Mouse (Mus musculus): ENCODE measurements around the gene Nfia.

The Nfia gene

GRCm38 (mm10) chr4:97814515-97814914, 42.0 kb downstream of the Nfia start:
- no peak for DNase-seq (ENCODE audit: low spot score in 2 of 2)

DNA sequence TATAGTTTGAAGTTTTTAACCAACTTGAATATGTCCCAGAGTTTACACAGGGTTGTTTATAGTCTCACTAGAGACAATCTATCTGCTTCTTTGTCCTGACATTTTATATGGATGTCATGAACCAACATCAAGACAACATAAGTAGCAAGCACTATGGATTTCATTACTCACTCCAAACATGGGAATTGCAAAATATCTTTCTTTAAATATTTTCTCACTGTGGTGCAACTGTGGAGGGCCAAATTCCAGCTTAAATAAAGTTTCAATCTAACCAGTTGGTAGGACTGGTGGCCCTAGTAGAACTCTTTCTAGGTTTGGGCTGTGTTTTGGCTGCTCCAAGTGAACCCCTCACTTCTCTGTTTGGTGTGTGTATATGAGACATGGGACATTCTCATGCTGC, 43.5 kb downstream of the Nfia start:
- no peak for DNase-seq (ENCODE audit: low spot score in 2 of 2)

DNA sequence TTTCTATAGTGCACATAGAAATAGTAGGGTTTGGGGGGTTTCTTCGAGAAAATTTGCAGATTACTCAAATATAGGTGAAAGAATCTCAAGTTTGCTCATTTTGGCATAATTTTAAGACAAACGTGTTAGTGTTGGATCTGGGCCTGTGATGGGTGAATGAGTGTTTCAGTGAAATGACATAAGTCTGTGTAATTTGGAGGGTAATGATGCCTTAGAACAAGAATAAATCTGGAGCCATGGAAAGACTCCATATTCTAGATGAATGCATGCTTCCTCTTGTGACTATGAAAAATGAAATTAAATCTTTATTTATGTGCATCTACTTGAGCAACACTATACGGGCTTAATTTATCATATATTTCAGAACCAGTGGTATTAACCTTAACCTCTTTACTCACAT, 44.2 kb downstream of the Nfia start:
- no peak for DNase-seq (ENCODE audit: low spot score in 2 of 2)

DNA sequence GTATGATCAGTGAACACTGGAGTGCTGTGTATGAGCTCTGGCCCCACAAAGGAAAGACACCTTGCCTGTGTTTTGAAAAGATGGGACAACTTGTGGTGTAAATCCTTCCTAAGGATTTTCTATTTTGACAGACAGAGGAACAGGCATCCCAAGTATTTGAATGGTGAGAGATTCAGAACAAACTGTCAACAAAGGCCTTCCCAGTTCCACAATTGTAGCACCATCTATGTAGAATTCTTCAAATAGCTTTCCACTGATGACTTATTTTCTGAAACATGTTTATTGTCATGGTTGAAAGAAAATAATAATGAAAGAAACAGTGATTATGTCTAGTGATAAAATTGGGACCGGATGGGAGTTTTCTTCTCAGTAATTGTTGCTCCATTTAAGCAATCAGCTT, 45.2 kb downstream of the Nfia start:
- DNase-seq (ENCODE audit: low spot score in 2 of 2), result no peak

- no peak for DNase-seq (ENCODE audit: low spot score in 2 of 2)
Measured at GRCm38 (mm10) chr4:97818498-97818897, 46.0 kb downstream of the Nfia start.

GRCm38 (mm10) chr4:97819101-97819500, 46.6 kb downstream of the Nfia start:
- DNase-seq (ENCODE audit: low spot score in 2 of 2), result no peak

GRCm38 (mm10) chr4:97820474-97821259, 48.1 kb downstream of the Nfia start:
- no peak for DNase-seq (ENCODE audit: low spot score in 2 of 2)

DNA sequence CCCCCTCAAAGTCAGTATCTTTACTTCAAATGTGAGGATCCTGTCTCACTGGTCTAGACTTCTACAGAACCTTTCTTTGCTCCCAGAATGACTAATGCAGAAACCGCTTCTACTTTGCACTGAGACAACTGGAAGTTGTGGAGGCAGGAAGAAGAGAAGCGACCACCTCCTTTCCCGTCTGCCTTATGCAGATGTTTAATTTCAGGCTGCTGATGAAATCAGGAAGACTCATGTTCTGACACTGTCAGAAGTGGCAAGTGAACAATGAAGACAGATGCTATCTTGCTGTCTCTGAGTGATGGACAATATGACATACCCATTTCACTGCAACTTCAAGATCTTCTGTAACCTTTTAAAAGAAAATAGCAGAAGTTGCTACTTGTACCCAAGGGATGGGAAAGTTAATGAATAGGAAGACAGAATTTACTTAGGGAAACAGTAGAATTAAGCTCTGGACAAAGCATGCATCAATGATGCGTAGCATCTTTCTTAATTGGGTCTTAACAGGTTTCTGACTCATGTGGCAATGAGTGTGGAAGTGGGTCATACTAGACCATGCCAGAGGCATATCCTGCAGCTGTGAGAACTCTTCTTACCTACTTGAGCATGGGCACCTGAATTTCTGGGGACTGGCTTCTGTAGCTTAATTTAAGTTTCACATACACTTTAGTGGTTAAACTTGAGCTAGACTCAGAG, 49.2 kb downstream of the Nfia start:
- no peak for DNase-seq (ENCODE audit: low spot score in 2 of 2)

GRCm38 (mm10) chr4:97823512-97823911, 51.0 kb downstream of the Nfia start:
- DNase-seq (ENCODE audit: low spot score in 2 of 2), result no peak

- DNase-seq (ENCODE audit: low spot score in 2 of 2), result no peak
Measured at GRCm38 (mm10) chr4:97824451-97824850, 51.9 kb downstream of the Nfia start.

DNA sequence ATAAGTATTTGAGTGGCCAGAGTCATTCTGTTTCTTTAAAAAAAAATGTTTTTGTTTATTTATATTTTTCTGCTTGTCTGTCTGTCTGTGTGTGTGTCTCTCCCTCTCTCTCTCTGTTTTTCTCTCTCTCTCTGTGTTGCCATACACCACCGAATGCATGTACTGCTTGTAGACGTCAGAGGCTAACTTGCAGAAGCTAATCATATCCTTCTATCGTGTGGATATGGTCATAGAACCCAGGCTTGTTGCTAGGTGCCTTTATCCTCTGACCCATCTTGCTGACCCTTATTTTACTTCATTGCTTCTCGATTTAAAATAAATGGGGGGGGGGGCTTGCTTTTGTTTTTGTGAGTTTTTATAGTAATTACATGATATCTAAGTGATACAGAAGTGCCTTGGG, 52.9 kb downstream of the Nfia start:
- DNase-seq (ENCODE audit: low spot score in 2 of 2), result no peak

GRCm38 (mm10) chr4:97825841-97826240, 53.3 kb downstream of the Nfia start:
- DNase-seq (ENCODE audit: low spot score in 2 of 2), result no peak

- no peak for DNase-seq (ENCODE audit: low spot score in 2 of 2)
Measured at GRCm38 (mm10) chr4:97827115-97827514, 54.6 kb downstream of the Nfia start.

- DNase-seq (ENCODE audit: low spot score in 2 of 2), result no peak
Measured at GRCm38 (mm10) chr4:97828579-97828978, 56.0 kb downstream of the Nfia start.

DNA sequence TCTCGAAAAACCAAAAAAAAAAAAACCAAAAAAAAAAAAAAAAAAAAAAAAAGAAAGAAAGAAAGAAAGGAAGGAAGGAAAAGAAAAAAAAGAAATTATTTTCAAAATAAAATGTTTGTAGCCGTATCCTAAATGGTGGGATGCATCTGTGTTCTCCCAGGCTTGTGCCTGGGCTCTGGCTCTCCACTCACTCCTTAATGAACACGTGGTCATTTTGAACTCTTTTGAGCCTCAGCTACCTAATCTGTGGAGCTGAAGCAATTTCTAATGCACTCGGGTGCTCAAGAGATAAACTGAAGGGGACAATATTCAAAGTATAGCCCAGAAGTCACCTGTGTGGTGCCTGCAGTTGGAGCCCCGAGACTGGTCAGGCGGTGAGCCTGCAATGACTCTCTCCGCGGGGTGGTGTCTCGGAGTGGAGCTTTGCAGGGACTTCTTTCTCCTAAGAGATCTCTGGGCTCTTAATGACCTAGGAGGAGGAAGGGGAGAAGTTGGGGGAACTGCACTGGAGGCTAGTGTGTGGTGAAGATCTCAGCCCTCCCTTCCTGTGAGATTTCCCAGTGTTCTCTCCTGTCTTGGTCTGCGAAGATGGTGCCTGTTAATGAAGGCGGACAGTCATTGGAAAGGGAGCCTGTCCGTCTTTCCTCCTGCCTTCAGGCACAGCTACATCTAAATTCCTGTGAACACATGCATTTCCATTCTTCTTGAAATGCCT, 57.0 kb downstream of the Nfia start:
- no peak for DNase-seq (ENCODE audit: low spot score in 2 of 2)

DNA sequence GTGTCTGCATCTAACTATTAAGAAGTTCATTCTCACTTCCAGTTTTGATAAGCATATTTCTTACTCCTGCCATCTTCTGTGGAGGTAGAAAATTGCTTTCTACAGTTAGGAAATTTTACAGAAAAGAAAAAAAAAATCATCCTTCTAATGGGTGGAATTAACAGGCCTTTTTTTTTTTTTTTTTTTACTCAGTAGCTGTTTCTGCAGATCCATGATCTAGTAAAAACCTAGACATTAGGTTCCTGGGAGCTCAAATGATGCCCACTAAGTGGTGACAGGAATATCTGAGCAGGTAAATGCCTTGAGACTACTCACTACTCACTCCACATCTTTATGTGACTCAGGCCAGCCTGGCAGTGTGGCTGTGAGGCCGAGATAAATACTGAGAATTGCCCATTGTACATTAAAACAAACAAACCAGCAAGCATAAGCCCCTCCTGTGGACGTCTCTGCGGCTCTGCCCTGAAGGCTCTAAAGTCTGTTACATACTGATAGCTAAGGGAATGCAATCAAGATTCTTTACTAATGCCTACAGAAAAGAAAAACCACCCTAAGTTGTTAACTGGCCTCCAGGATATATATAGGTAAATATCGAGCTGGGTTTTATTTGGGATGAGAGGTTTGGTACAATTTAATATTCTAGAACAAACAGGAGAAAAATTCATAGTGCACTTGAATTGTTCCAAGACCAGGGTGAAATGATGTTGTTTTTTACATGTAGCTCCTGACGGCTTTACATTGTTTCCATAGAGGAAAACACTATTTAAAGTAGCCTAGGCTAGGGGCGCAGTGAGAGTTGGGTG, 57.7 kb downstream of the Nfia start:
- no peak for DNase-seq (ENCODE audit: low spot score in 2 of 2)

GRCm38 (mm10) chr4:97830935-97831608, 58.5 kb downstream of the Nfia start:
- no peak for DNase-seq (ENCODE audit: low spot score in 2 of 2)

DNA sequence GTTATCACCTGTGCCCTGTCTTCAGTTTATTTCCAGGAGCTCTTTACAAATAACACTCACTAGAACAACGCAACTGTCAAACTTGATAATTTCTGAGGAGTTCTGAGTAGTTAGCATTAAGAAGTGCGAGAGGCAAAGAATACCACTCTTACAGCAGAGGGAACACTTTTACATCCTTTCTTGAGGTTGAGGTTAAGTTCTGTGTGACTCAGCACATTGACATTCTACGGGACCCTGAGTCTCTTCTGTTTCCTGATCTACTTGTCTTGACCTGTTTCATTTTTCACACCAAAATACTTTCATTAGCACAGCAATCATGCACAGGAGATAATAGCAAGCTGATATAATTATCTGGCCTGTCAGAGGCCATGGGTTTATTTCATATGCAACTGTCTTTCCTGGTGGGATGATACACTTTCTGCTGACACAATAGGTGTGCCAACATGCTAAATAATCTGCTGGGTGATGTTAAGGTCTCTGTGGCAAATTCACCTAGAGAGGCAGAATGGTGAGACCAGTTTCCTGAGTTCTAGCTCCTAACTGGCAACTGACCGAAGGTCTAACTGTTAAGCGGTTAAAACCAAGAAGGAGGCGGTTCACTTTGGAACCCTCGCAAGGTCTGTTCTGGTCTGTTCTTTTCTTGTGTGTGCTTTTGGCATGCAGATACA, 59.2 kb downstream of the Nfia start:
- DNase-seq (ENCODE audit: low spot score in 2 of 2), result no peak

- DNase-seq (ENCODE audit: low spot score in 2 of 2), result no peak
Measured at GRCm38 (mm10) chr4:97832279-97832640, 59.7 kb downstream of the Nfia start.

DNA sequence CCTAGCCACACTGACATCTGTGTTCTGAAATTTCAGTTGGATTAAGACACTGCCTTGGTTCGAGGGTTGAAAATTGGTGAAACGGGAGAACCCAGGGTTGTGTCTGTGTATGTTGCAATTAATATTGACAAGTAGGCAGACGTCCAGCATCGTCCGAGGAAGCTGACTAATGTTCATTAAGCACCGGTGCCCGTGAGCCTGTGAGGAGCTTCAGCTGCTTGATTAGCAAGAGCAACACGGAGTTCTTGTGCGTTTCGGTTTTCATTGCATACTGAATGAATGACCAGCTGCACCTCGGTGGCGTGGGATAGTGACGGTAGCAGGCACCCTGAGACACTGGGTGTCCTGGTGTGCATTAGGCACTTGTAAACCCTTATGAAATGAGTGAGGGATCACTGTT, 64.3 kb downstream of the Nfia start:
- no peak for DNase-seq (ENCODE audit: low spot score in 2 of 2)

- no peak for DNase-seq (ENCODE audit: low spot score in 2 of 2)
Measured at GRCm38 (mm10) chr4:97837724-97838123, 65.2 kb downstream of the Nfia start.

Data from spleen, postnatal 4 days (tissue).